Mouse (Mus musculus): Measurements from ENCODE around the gene Pctp.

GRCm38 (mm10) chr11:90027216-90027615 lies 24.5 kb upstream of the Pctp start:
- TF ChIP-seq POLR2A (IDR thresholded peaks at IDR 0.05; ENCODE audit: low read depth, low read length), result no peak
- no peak for TF ChIP-seq CTCF (conservative IDR thresholded peaks at IDR 0.05; ENCODE audit: insufficient read depth, insufficient read length, low read depth, low read length)
